In the genomic region with DNA sequence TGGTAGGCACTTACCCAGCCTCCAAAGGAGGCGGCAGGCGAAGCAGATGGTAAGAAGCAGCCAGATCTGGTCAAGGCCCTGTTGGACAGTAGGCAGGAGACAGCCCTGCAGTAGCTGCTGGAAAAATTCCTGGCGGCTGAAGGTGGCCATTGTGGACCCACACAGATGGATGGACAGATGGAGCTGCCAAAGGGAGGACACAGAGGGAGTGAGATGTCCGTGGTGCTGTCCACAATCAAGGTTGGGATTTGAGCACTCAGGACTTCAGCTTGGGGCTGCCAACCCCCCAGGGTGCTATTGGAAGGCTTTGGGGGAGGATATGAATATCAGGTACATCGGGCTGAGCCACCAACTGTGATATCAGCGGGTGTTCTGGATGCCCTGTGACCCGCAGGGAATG, we compare ENCODE assay signal across 8 mouse cellular contexts. TPM values are rescaled to one million over a fixed set of nuclear protein-coding genes. Genes with fewer than 3 reads are reported as not detected.
DNase-seq lines count a peak whose midpoint lies in the region; ATAC-seq lines count a peak whose summit lies in the region.

No protein-coding gene starts in this region.

- H3K27me3 ChIP-seq in kidney, embryonic 16.5 days (ENCODE audit: insufficient read depth, low read length): no peaks in the 10 kb centered on the region
- no peaks in the 10 kb centered on the region for H3K27me3 ChIP-seq in hindbrain, embryonic 10.5 days (ENCODE audit: insufficient read depth, poor library complexity, severe bottlenecking)
- H3K27me3 ChIP-seq in midbrain, embryonic 12.5 days: no peaks in the 10 kb centered on the region

- no peaks in the 10 kb centered on the region for H3K36me3 ChIP-seq in kidney, embryonic 16.5 days (ENCODE audit: insufficient read depth, low read length)
- no peaks in the 10 kb centered on the region for H3K36me3 ChIP-seq in hindbrain, embryonic 10.5 days
- H3K36me3 ChIP-seq in midbrain, embryonic 12.5 days: no peaks in the 10 kb centered on the region

- 52% methylated on average over 7 of the region's 7 CpGs for WGBS in kidney, embryonic 16.5 days
- WGBS in hindbrain, embryonic 10.5 days: 37% methylated on average over 7 of the region's 7 CpGs
- WGBS in midbrain, embryonic 12.5 days: 27% methylated on average over 7 of the region's 7 CpGs

- no peak for ATAC-seq in kidney, embryonic 16.5 days (ENCODE audit: low FRiP score, low TSS enrichment)
- no peak for ATAC-seq in midbrain, embryonic 12.5 days (ENCODE audit: low FRiP score, low read depth)

- H3K4me1 ChIP-seq in kidney, embryonic 16.5 days (ENCODE audit: insufficient read depth, low read length): no peaks in the 10 kb centered on the region
- H3K4me1 ChIP-seq in hindbrain, embryonic 10.5 days (replicated peaks): peaks cover 4% of the 10 kb centered on the region; the same call in 1 of the 2 replicates
- peaks cover 3% of the 10 kb centered on the region; the same call in 1 of the 2 replicates for H3K4me1 ChIP-seq in midbrain, embryonic 12.5 days

- no peak overlapping the region; the same call in 1 of the 2 replicates for H3K9ac ChIP-seq in kidney, embryonic 16.5 days (replicated peaks; ENCODE audit: low read length)
- peak overlapping the region; percentile 55 for H3K9ac ChIP-seq in midbrain, embryonic 12.5 days (replicated peaks)

- peak overlapping the region; percentile 57 for H3K4me2 ChIP-seq in kidney, embryonic 16.5 days (replicated peaks; ENCODE audit: low read depth, low read length)
- peak overlapping the region; percentile 57 for H3K4me2 ChIP-seq in midbrain, embryonic 12.5 days (replicated peaks)

- no peak for DNase-seq in kidney, postnatal 10 days
- peak; percentile 86 to 92 for DNase-seq in cerebellum, adult 18-20 months
- no peak for DNase-seq in hindbrain, embryonic 10.5 days (ENCODE audit: low spot score)
- DNase-seq in embryo, embryonic 11 days: no peak
- DNase-seq in thymus, postnatal 25 days: no peak
- DNase-seq in kidney, postnatal 4 days: no peak

- H3K4me3 ChIP-seq in kidney, embryonic 16.5 days (ENCODE audit: low read length): peak overlapping the region; percentile 56
- H3K4me3 ChIP-seq in hindbrain, embryonic 10.5 days: peak overlapping the region; percentile 61
- peak overlapping the region; percentile 48 for H3K4me3 ChIP-seq in midbrain, embryonic 12.5 days

- no peaks in the 10 kb centered on the region for H3K9me3 ChIP-seq in kidney, embryonic 16.5 days (ENCODE audit: low read length)
- H3K9me3 ChIP-seq in hindbrain, embryonic 10.5 days: peaks cover 9% of the 10 kb centered on the region; the same call in 1 of the 2 replicates
- H3K9me3 ChIP-seq in midbrain, embryonic 12.5 days: no peaks in the 10 kb centered on the region

- no peak overlapping the region for H3K27ac ChIP-seq in kidney, embryonic 16.5 days (ENCODE audit: low read length)
- no peak overlapping the region for H3K27ac ChIP-seq in hindbrain, embryonic 10.5 days
- H3K27ac ChIP-seq in midbrain, embryonic 12.5 days (replicated peaks): no peak overlapping the region

RNA-seq across cellular contexts. Expression of a gene that starts 0.8 kb away (rescaled TPM):
- 8.4 and 9.7 TPM in 2 replicates for polyA plus RNA-seq in kidney, embryonic 16.5 days (2015; fragmentation: Nextera tagmentation; extraction: Ambion mirVana)
- polyA plus RNA-seq in hindbrain, embryonic 10.5 days (2016; fragmentation: Nextera tagmentation; extraction: Ambion mirVana): 15.1 and 22.6 TPM in 2 replicates
- 23.2 and 25.0 TPM in 2 replicates for polyA plus RNA-seq in midbrain, embryonic 12.5 days (2016; fragmentation: Nextera tagmentation; extraction: Ambion mirVana)

RNA-seq across cellular contexts. Expression of a gene that starts 12.2 kb away (rescaled TPM):
- 43.6 and 44.8 TPM in 2 replicates for polyA plus RNA-seq in kidney, embryonic 16.5 days (2015; fragmentation: Nextera tagmentation; extraction: Ambion mirVana)
- polyA plus RNA-seq in hindbrain, embryonic 10.5 days (2016; fragmentation: Nextera tagmentation; extraction: Ambion mirVana): 37.4 and 40.3 TPM in 2 replicates
- 26.3 and 32.6 TPM in 2 replicates for polyA plus RNA-seq in midbrain, embryonic 12.5 days (2016; fragmentation: Nextera tagmentation; extraction: Ambion mirVana)

RNA-seq across cellular contexts. Expression of a gene that starts 29.6 kb away (rescaled TPM):
- 12.6 and 14.9 TPM in 2 replicates for polyA plus RNA-seq in kidney, embryonic 16.5 days (2015; fragmentation: Nextera tagmentation; extraction: Ambion mirVana)
- 10.0 and 12.1 TPM in 2 replicates for polyA plus RNA-seq in hindbrain, embryonic 10.5 days (2016; fragmentation: Nextera tagmentation; extraction: Ambion mirVana)
- 12.7 and 13.2 TPM in 2 replicates for polyA plus RNA-seq in midbrain, embryonic 12.5 days (2016; fragmentation: Nextera tagmentation; extraction: Ambion mirVana)

RNA-seq across cellular contexts. Expression of a gene that starts 46.7 kb away (rescaled TPM):
- polyA plus RNA-seq in kidney, embryonic 16.5 days (2015; fragmentation: Nextera tagmentation; extraction: Ambion mirVana): 39.7 and 41.5 TPM in 2 replicates
- polyA plus RNA-seq in hindbrain, embryonic 10.5 days (2016; fragmentation: Nextera tagmentation; extraction: Ambion mirVana): 45.7 and 48.9 TPM in 2 replicates
- polyA plus RNA-seq in midbrain, embryonic 12.5 days (2016; fragmentation: Nextera tagmentation; extraction: Ambion mirVana): 43.7 and 44.2 TPM in 2 replicates

RNA-seq across cellular contexts. Expression of a gene that starts 59.9 kb away (rescaled TPM):
- polyA plus RNA-seq in kidney, embryonic 16.5 days (2015; fragmentation: Nextera tagmentation; extraction: Ambion mirVana): 433 and 441 TPM in 2 replicates
- polyA plus RNA-seq in hindbrain, embryonic 10.5 days (2016; fragmentation: Nextera tagmentation; extraction: Ambion mirVana): 402 and 425 TPM in 2 replicates
- 397 and 431 TPM in 2 replicates for polyA plus RNA-seq in midbrain, embryonic 12.5 days (2016; fragmentation: Nextera tagmentation; extraction: Ambion mirVana)

Comparison
In these comparisons a context has a peak if more than half of its experiments do, and no peak if none do; other contexts are left out.
1. DNase-seq: peak in cerebellum, adult 18-20 months (2 of 2); none in kidney, postnatal 10 days (single experiment), hindbrain, embryonic 10.5 days (single experiment), embryo, embryonic 11 days (single experiment), thymus, postnatal 25 days (single experiment) and kidney, postnatal 4 days (0 of 2).
2. Peak in every context shown above with its lines, with median percentiles within 50 percentile points of each other: H3K4me3 ChIP-seq.